Mouse (Mus musculus) C2C12 (cell line): ENCODE measurements around the gene Shbg.

Source experiments
- CEBPB ChIP-seq: IDR thresholded peaks from one replicate; pipeline ENCODE4 v1.6.1; 2011; ENCODE audit warnings: low read depth, mild to moderate bottlenecking, control low read depth, moderate library complexity
- CTCF ChIP-seq: IDR thresholded peaks from one replicate; pipeline ENCODE4 v1.5.1; 2011; ENCODE audit not compliant: control insufficient read depth, insufficient read depth, insufficient read length
- MAX ChIP-seq: IDR thresholded peaks from one replicate; pipeline ENCODE4 v1.6.1; 2011; ENCODE audit warnings: mild to moderate bottlenecking, control low read depth
- MYOG ChIP-seq: IDR thresholded peaks from one replicate; pipeline ENCODE4 v1.6.1; 2011; ENCODE audit not compliant: control insufficient read depth, insufficient read length; ENCODE audit errors: extremely low read depth

DNA sequence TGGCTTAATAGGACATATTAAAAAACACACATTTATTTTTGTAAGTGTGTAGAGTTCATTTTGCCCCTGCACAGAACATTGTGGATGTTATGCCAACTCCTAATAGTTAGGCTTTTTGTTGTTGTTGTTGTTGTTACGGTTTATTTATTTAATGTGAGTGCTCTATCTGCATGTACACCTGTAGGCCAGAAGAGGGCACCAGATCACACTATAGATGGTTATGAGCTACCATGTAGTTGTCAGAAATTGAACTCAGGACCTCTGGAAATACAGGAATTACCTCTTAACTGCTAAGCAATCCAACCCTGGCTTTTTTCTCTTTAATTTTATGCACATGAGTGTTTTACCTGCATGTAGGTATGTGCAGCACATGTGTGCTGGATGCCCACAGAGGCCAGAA, 12.1 kb upstream of the Shbg start:
- no peak for TF ChIP-seq CTCF
- no peak for TF ChIP-seq MYOG
- no peak for TF ChIP-seq MAX
- TF ChIP-seq CEBPB: no peak
